Mouse (Mus musculus): ENCODE measurements at regions not wholly inside any gene's neighbourhood (a gene's known extent, or its start where the extent isn't known, plus 50 kb on each side); places are given as distances from the start of the nearest gene placed in this dataset.

- Histone ChIP-seq H3K9ac (no peak overlapping the region), H3K27me3 (replicated peaks) (no peaks in the 10 kb centered on the region), H3K4me1 (no peaks in the 10 kb centered on the region), H3K27ac (no peak overlapping the region), H3K36me3 (no peaks in the 10 kb centered on the region), H3K4me2 (replicated peaks) (0 out of 2 replicates have a peak overlapping the region, but pooled peaks have one; percentile 2), H3K9me3 (no peaks in the 10 kb centered on the region), H3K4me3 (no peak overlapping the region)
- WGBS: 10% methylated on average over 11 of the region's 11 CpGs
- ATAC-seq (ENCODE audit: low FRiP score, low read depth): peak; percentile 94
Observed at GRCm38 (mm10) chr7:55710872-55711558, 57.0 kb upstream of the Siglech start.

All from neural tube, embryonic 12.5 days (tissue).